Mouse (Mus musculus): ENCODE measurements around the gene Neu2.
A peak's percentile ranks its signal among the peaks of the same experiment; 100 is the strongest.
"Not testable (repeated sequence)": the region's sequence is repeated elsewhere in the genome, so short reads cannot be mapped to it uniquely, and the experiment has no call there.

Gene Neu2

GRCm38 (mm10) chr1:87509561-87510165, at the start of gene Neu2:
TSS of gene Neu2 (plus strand) at chr1:87509889.
- DNase-seq = peak; percentile 58 to 70

DNA sequence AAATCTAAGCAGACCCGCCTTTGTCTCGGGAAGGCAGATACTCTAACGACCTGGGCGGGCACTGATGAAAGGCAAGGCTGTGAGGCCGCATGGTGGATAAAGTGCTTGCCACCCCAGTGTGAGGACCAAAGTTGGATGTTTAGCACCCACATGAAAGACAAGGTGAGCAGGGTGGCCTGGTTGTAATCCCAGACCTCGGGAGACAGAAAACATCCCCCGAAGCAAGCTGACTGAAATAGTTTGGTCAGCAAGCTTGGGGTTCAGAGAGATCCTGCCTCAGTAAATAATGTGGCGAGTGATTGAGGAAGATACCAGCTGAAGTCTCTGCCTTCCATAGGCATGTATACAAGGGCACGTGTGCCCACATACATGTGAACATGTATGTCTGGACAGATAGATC, 42.2 kb upstream of the Neu2 start:
- DNase-seq = no peak

GRCm38 (mm10) chr1:87468321-87468720, 41.4 kb upstream of the Neu2 start:
- DNase-seq = no peak

GRCm38 (mm10) chr1:87469971-87470370, 39.7 kb upstream of the Neu2 start, which contains the start of gene Snorc:
TSS of gene Snorc (plus strand) at chr1:87470271.
- DNase-seq = not testable (repeated sequence)

DNA sequence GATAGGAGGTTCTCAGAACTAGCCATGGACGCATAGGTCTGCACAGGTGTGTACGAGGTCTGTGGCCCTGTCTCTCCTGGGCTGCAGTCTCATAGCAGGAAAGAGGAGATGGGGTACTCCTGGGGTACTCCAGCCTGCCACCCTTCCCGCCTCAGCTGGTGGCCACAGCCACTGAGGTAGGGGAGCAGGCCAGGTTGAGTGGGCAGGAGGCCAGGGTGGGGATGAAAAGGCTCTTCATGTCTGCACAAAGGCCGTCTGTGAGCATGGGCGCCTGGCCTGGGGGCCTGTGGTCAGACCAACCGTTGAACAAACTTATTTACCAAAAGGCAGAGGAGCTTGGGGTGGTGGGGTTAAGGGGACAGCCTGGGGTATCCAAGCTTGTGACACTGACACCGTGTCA, 37.8 kb upstream of the Neu2 start:
- peak in 1 of 2 experiments; percentile 19 for DNase-seq

GRCm38 (mm10) chr1:87472576-87472975, 37.1 kb upstream of the Neu2 start:
- peak; percentile 79 to 83 for DNase-seq

DNA sequence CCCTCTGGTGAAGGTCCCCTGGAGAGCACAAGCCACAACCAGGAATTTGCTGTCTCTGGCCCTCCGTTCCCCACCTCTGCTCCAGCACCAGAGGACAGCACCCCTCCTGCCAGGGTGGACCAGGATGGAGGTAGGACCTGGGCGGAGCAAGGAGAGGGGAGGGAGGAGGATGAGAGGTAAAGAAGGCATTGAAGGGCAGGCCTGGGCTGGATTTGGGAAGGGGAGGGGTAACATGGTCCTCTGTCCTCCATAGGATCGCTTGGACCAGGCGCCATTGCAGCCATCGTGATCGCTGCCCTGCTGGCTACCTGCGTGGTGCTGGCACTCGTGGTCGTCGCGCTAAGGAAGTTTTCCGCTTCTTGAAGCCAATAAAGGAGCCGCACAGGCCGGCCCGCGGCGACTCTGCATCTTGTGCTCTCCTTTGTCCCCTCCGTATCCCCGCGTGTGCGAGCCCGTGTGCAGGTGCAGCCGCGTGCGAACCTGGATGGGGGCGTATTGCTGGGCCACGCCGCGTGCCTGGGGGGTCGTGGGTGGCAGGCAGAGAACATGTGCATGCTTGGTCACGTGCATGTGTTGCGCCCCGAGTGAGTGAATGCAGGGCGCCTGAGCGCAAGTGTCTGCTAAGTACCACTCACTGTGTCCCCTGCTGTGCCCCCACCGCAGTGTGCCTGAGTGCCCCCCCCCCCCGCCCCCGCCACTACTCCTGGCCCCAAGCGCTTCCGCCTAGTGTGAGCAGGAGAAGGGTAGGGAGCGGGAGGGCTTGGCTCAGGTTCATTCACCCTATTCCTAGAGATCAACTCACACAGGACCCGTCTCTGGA, 34.4 kb upstream of the Neu2 start:
- peak in 1 of 2 experiments; percentile 3 for DNase-seq

DNA sequence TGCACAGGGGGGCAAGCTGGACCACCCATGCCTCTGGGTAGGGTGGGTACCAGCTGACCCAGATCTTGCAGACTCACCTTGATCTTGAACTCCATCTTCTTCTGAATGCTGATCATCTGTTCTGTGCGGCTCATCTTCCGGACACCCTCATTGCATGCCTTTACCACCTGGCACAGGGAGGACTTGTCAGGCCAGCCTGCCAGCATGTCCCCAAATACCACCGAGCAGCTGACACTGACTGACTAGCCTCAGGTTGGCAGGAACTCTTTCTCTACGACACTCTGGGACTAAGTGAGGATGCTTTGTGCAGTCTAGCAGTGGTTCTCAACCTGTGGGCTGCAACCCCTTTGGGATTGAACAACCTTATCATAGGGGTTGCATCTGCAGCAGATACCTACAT, 27.1 kb upstream of the Neu2 start:
- no peak for DNase-seq

- DNase-seq = no peak
Measured at GRCm38 (mm10) chr1:87486386-87486785, 23.3 kb upstream of the Neu2 start.

DNA sequence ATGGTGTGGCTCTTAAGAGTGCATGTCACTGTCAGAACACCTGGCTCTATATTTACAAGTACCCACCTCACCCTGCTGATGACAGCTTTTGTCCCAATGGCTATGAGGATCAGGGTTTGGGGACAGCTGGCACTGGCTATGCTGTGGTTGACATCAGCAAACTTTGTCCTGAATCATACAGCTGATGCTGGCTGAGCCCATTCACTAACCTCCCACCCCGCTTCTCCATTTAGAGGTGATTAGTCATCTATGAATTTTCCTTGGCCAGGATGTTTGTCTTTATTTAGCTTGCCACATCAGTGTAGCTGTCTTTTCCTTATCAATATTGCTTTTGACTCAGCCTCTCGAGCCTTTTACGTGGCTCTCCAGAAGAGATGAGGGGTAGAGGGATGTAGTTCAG, 17.4 kb upstream of the Neu2 start:
- no peak for DNase-seq

GRCm38 (mm10) chr1:87493542-87493941, 16.1 kb upstream of the Neu2 start:
- no peak for DNase-seq

DNA sequence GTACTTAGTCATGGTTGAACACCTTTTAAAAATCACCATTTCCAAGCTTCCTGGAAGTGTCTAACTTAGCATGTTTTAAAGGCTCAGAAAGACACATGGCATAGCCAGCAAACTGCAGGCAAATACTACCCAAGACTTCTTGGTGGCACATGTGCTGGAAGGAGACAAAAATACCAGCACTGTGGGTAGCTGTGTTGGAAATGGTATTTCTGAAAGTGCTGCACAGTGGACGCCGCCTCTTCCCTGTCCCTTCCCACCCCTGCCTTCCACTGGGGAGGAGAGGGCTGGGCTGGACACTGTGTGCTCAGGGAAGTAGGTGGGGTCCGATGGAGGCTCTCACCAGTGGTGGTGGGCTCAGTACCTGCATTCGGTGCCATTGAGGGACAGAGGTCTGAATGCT, 4.2 kb upstream of the Neu2 start:
- no peak for DNase-seq

DNA sequence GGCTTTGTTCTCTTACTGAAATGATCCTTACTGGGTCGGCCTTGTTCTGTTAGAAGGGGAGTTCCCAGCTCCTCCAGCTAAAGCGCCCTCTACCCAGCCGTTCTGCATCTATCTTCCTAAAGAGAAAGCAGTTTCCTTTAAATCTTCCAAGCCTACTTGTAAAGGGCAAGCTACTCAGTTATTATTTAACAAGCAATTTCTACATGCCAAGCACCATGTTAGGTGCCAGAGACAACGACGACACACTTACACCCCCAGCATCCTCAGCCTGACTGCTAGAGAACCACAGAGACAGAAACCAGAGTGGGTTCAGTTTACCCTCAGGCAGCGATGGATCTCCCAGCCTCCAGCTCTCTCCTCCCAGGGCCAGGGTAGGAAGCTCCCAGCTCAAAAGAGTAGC, 1.8 kb upstream of the Neu2 start:
- peak; percentile 23 to 44 for DNase-seq

- peak; percentile 7 to 28 for DNase-seq
Measured at GRCm38 (mm10) chr1:87508591-87509560, 813 bp upstream of the Neu2 start.

DNA sequence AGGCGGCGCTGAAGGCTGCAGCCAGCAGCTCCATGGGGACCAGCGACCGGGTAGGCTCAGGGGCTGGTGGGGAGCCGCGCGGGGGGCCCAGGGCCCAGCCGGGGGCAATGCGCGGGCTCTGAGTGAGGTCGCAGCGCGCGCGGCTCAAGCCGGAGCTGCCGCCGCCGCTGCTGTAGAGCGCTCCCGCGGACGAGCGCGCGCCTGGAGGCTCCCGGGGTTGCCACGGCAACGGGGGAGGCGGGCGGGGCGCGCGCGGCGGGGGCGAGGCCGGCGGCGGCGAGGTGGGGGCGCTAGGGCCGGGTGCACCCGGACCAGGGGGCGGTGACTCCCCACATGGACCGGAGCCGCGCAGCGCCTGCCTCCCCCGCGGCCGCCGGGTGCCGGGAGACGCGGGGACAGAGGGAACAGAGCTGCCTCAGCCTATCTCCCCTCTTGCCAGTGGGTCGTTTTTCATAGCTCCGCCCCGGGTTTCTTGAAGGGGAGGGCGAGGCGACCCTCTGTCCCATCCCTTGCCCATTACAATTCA, 540 bp downstream of the Neu2 start:
- DNase-seq = peak; percentile 56 to 75

DNA sequence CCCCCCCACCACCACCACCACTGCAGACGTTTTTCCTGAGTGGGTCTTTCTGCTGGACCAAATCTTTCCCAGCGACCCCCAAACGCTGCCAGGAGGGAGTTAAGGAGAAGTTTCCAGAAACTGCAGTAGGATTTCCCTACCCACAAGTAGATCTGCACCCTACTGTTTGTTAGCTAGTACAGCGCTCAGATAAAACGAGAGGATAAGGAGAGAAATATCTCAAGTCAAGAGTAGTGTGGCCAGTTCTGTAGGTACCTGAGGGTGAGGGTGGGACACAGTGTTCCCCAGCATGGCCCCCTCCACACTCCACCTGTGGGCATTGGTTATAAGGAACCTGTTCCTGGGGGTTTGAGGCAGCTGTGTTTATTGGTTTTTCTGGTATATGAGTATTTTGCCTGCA, 1.2 kb downstream of the Neu2 start:
- no peak for DNase-seq

DNA sequence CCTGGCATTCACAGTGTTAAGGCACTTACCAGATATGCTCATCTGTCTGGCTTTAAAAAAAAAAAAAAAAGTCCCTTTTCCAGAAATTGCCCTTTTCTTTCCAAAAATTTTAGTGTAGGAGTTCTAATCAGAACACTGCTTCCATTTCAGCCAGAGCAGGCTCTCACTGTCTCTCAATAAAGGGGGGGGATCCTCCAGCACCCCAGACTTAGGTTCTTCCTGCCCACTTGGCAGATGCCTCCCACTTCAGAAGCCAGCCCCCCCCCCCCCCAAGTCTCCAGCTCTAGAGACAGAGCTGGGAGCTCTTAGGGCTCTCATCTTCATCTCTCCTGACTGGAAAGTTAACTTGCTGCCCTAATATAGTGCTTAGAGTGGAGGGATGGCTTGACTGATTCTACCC, 10.8 kb downstream of the Neu2 start:
- no peak for DNase-seq

- DNase-seq = peak in 1 of 2 experiments; percentile 21
Measured at GRCm38 (mm10) chr1:87521523-87521922, 11.8 kb downstream of the Neu2 start.

DNA sequence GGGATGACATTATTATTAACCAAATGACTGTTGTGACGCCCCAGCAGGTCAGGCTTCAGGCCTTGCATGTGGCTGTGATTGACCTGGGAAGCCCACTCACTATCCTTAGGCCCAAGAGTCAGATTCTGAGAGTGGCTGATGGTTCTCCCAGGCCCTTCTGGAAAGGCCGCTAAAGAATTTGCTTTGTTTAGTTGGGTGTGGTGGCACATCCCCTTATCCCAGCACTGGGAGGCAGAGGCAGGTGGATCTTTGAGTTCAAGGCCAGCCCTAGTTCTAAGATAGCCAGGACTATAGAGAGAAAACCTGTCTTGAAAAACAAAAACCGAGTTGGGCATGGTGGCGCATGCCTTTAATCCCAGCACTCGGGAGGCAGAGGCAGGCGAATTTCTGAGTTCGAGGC, 15.4 kb downstream of the Neu2 start:
- no peak for DNase-seq

GRCm38 (mm10) chr1:87527191-87527590, 17.5 kb downstream of the Neu2 start:
- DNase-seq = peak; percentile 41 to 53

DNA sequence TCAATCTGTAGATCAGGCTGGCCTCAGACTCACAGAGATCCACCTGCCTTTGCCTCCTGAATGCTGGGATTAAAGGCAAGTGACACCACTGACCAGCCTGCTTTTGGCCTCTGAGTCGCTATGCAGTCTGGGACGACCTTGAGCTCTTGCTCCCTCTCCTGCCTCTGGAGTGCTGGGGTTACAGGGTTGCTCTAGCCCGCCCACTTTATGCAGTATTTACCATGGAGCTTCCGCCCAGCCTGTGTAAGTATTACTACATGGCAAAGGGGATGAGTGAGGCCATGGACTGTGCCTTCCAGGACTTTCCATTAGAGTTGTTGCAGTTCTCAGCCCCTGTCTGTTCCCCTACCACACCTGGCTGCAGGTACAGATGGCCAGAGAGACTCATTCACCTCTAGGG, 22.7 kb downstream of the Neu2 start:
- DNase-seq = no peak

DNA sequence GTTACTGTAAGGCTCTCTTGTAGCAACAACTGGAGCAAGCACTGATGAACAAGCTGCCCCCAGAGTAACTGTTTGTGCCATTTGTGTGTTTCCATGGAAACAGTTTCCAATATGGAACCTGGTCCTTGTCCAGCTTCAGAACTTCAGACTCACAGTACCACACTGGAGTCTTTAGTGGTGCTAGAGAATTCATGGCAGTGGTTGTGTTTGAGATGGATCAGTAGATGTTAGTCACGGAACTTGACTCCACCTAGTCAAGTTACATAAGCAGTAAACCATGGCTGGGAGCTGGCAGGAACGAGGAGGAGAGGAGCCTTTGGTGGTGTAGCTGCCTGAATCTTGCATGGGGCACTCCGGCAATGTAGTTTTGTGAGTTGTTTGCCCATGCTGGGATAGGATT, 24.4 kb downstream of the Neu2 start:
- DNase-seq = no peak

DNA sequence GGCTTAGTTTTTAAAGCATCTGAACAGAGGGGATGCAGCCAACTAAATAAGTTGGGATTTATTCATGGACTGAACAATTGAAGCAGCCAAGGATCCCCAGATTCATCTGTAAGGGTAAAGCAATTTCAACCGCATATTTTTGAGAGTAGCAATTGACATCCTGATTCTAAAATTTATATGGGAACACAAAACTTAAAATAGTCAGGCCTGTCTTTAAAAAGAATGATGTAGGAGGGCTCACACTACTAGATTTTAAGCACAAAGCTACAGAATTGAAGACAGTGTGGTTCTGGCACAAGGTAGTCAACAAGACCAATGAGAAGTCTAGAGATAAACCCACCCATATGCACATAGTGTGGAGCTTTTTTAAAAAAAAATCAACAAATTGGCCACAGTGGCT, 27.3 kb downstream of the Neu2 start:
- no peak for DNase-seq

All from kidney, postnatal 36 days (tissue).